Mouse (Mus musculus) liver, embryonic 14 days (tissue): ENCODE results near the gene Pak2. TPM values are rescaled to one million over a fixed set of nuclear protein-coding genes. Genes with fewer than 3 reads are reported as not detected.

Source experiments
- polyA plus RNA-seq: library from polyadenylated mRNA; depleted of rRNA; stranded (reverse); fragments of >200 nt; gene quantifications from 2 replicates; pipeline ENCODE4 v1.2.3, GENCODE M21; 2012; rRNA removed

Gene Pak2
- 6.7 and 8.3 TPM in 2 replicates for polyA plus RNA-seq

DNA sequence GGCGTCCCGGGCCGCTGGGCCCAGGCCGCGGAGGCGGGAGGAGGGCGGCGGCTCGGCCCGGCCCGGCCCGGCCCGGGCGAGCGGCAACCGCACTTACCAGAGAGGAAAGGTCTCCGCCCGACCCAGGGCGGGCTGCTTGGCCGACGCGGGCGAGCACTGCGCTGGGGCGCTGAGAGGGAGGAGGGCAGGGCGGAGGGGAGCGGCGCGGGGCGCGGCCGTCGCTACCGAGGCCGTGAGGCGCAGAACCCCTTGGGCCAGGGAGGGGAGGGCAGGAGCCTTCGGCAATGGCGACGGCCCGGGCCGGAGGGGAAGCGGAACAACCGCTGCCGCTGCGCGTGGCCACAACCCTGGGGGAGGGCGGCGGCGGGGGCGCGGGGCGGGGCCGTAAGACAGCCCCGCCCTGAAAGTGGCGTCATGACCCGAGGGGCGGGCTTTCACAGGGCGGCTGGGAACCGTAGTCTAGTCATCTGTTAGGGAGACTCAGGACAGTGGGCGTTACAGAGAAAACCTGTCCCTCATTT lies at the start of gene Pak2:
TSS of gene Pak2 (minus strand) at position 352 of the 521 bp plus-strand sequence.

GRCm38 (mm10) chr16:32099638-32100150 lies 20.6 kb upstream of the Pak2 start, which contains the start of the genes Pigx and Cep19:
TSS of gene Pigx (minus strand) at chr16:32099740.
TSS of gene Cep19 (plus strand) at chr16:32099800.

DNA sequence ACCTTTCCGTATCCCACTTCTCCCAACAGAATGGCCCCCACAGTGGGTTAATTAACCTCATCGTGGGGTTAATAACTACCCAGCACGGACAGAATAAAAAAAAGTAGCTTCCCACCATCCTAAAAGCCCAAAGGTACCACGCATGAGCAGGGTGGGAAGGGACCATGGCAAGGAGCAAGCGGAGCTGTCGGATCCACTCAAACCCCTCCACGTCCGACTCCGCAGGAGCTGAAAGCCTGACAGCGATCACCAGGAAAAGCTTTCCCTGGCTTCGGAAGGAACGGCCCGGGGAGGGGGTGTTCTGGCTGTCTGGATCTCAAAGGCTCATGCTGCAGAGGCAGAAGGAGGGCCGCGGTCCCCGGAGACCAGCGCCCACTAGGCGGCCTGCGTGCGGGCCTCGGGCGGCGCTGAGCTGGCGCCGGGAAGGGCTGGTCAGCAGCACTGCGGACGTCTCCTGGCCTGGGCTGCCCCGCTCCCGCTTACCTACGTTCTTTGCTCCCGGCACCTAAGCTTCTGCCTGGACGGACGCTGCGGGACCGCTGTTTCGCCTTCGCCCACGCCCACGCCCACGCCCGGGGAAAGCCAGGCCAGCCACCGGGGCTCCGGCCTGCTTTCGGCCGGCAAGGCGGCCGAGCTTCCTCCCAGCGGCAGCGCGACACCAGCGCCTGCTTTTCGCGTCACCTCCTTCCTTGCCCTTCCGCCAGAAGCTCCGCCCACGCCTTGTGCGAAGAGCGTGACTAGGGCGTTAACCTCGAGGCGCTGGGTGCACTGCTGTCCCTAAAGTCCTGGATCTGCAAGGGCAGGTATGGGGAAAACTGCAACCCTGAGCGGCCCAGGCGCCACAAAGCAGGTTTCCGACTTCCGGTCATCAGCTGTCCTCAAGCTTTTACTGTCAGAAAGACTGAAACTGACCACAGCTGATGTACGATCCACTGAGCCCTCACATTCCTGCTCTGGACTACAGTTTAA lies 76.3 kb downstream of the Pak2 start, which contains the start of gene Senp5:
TSS of gene Senp5 (minus strand) at position 779 of the 969 bp plus-strand sequence.

Other genes starting within 250 kb of the Pak2 start
- 0.03 and 0.08 TPM in 2 replicates for gene Meltf, start 200.5 kb downstream of the Pak2 start, polyA plus RNA-seq
- gene Pigz, start 145.5 kb downstream of the Pak2 start, polyA plus RNA-seq: 0.08 and 0.15 TPM in 2 replicates
- 18.6 and 18.8 TPM in 2 replicates for gene 0610012G03Rik, start 130.8 kb downstream of the Pak2 start, polyA plus RNA-seq
- 25.9 and 27.6 TPM in 2 replicates for gene Ncbp2, start 130.8 kb downstream of the Pak2 start, polyA plus RNA-seq
- gene Senp5, start 76.1 kb downstream of the Pak2 start, polyA plus RNA-seq: 4.5 and 5.6 TPM in 2 replicates
- 13.0 and 14.9 TPM in 2 replicates for gene Pigx, start 20.4 kb upstream of the Pak2 start, polyA plus RNA-seq
- 2.6 and 2.7 TPM in 2 replicates for gene Cep19, start 20.5 kb upstream of the Pak2 start, polyA plus RNA-seq
- 9.5 and 13.9 TPM in 2 replicates for gene Nrros, start 86.3 kb upstream of the Pak2 start, polyA plus RNA-seq
- 0.89 and 1.1 TPM in 2 replicates for gene Bex6, start 100.5 kb upstream of the Pak2 start, polyA plus RNA-seq
- gene Fbxo45, start 167.8 kb upstream of the Pak2 start, polyA plus RNA-seq: 4.2 and 5.1 TPM in 2 replicates
- 8.9 and 9.0 TPM in 2 replicates for gene Wdr53, start 167.9 kb upstream of the Pak2 start, polyA plus RNA-seq
- gene Smco1, start 192.1 kb upstream of the Pak2 start, polyA plus RNA-seq: not detected in 2 replicates
- 6.9 and 7.9 TPM in 2 replicates for gene Rnf168, start 198.1 kb upstream of the Pak2 start, polyA plus RNA-seq